Mouse (Mus musculus): ENCODE measurements around the gene Pkp1. TPM values are rescaled to one million over a fixed set of nuclear protein-coding genes. Genes with fewer than 3 reads are reported as not detected.

The Pkp1 gene
- polyA plus RNA-seq, 1 experiment from 2014 or later = 0.10 TPM

DNA sequence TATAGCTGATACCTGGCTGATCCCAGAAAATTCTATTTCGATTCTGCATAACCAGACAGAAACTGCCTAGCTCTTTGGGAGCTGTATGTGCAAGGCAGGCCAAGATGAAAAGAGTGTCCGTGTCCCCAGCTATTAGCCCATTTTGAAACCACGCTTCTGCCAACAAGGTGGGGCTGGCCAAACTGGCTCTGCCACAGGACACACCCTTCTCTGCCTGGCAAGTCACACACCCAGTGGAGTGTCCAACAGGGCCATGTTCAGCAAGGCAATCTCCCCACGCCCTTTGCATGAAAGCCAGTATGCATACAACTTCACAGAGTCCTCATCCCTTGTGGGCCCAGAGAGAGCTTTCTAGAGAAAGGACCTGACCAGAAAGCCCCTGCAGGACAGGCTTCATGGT lies 23.6 kb downstream of the Pkp1 start:
- no peaks in the 10 kb centered on the region for H3K36me3 ChIP-seq (ENCODE audit: control insufficient read depth, insufficient read depth, low read length)
- H3K9ac ChIP-seq (ENCODE audit: low read depth, low read length) = no peak overlapping the region
- H3K4me1 ChIP-seq (replicated peaks; ENCODE audit: control insufficient read depth, insufficient read depth, low read length) = no peaks in the 10 kb centered on the region
- H3K4me2 ChIP-seq = no peak overlapping the region
- H3K4me3 ChIP-seq (ENCODE audit: low read depth, low read length) = no peak overlapping the region
- WGBS = 77% methylated on average over 4 of the region's 4 CpGs
- no peak for ATAC-seq (replicated peaks; ENCODE audit: low FRiP score)
- no peak for DNase-seq (ENCODE audit: low spot score)
- H3K9me3 ChIP-seq (ENCODE audit: control insufficient read depth, low read length) = no peaks in the 10 kb centered on the region
- peaks cover 13% of the 10 kb centered on the region for H3K27me3 ChIP-seq (replicated peaks; ENCODE audit: control insufficient read depth, insufficient read depth, low read length)
- H3K27ac ChIP-seq (ENCODE audit: low read depth, low read length) = no peak overlapping the region

- no peak for DNase-seq (ENCODE audit: low spot score)
- Histone ChIP-seq H3K9ac (ENCODE audit: low read depth, low read length) (no peak overlapping the region), H3K9me3 (ENCODE audit: control insufficient read depth, low read length) (no peaks in the 10 kb centered on the region), H3K4me2 (no peak overlapping the region), H3K36me3 (ENCODE audit: control insufficient read depth, insufficient read depth, low read length) (no peaks in the 10 kb centered on the region), H3K27ac (ENCODE audit: low read depth, low read length) (no peak overlapping the region), H3K4me3 (ENCODE audit: low read depth, low read length) (no peak overlapping the region), H3K27me3 (replicated peaks; ENCODE audit: control insufficient read depth, insufficient read depth, low read length) (peaks cover 13% of the 10 kb centered on the region), H3K4me1 (replicated peaks; ENCODE audit: control insufficient read depth, insufficient read depth, low read length) (no peaks in the 10 kb centered on the region)
- WGBS = 78% methylated on average over 3 of the region's 3 CpGs
- no peak for ATAC-seq (replicated peaks; ENCODE audit: low FRiP score)
Measured at GRCm38 (mm10) chr1:135893377-135893776, 25.6 kb downstream of the Pkp1 start.

DNA sequence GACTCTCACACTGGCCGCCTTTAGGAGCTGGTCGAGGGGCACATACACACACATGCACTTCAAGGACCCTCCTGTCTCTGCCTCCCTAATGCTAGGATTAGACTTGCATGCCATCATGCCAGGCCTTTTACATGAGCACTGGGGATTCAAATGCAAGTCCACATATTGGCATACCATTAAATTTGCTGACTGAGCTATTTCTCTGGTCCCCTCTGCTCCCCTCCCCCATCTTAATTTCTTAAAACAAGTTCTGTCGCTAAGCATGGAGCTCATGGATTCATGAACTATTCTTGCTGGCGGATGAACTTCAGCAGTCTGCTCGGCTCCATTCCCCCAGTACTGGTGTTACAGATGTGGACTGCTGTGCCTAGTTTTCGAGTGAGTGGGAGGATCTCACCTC lies 26.2 kb downstream of the Pkp1 start:
- no peak for DNase-seq (ENCODE audit: low spot score)
- H3K9ac ChIP-seq (ENCODE audit: low read depth, low read length) = no peak overlapping the region
- no peak overlapping the region for H3K4me3 ChIP-seq (ENCODE audit: low read depth, low read length)
- H3K4me2 ChIP-seq = no peak overlapping the region
- H3K27ac ChIP-seq (ENCODE audit: low read depth, low read length) = no peak overlapping the region
- H3K36me3 ChIP-seq (ENCODE audit: control insufficient read depth, insufficient read depth, low read length) = no peaks in the 10 kb centered on the region
- no peaks in the 10 kb centered on the region for H3K9me3 ChIP-seq (ENCODE audit: control insufficient read depth, low read length)
- ATAC-seq (replicated peaks; ENCODE audit: low FRiP score) = no peak
- H3K4me1 ChIP-seq (replicated peaks; ENCODE audit: control insufficient read depth, insufficient read depth, low read length) = no peaks in the 10 kb centered on the region
- 73% methylated on average over 6 of the region's 6 CpGs for WGBS
- peaks cover 13% of the 10 kb centered on the region for H3K27me3 ChIP-seq (replicated peaks; ENCODE audit: control insufficient read depth, insufficient read depth, low read length)

DNA sequence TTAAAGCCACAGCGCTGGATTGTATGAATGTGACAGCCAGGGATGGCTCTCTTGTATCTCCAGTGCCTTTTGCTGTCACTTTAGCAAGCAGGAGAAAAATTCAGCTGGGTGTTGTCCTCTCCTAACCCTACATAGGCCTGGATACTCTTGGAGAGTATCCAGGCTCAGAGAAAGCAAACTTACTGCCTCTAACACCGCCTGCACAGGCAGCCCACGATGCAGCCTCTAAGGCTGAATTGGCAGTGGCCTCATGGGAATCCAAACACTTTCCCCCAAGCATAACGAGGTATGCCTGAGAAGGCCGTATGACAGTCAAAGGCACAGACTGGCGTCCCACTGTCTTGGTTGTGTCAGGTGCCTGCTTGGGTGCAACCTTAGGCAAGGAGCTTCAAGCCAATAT lies 26.8 kb downstream of the Pkp1 start:
- no peak overlapping the region for H3K27ac ChIP-seq (ENCODE audit: low read depth, low read length)

GRCm38 (mm10) chr1:135891424-135892216 lies 27.4 kb downstream of the Pkp1 start:
- H3K4me3 ChIP-seq (ENCODE audit: low read depth, low read length) = no peak overlapping the region
- no peaks in the 10 kb centered on the region for H3K36me3 ChIP-seq (ENCODE audit: control insufficient read depth, insufficient read depth, low read length)
- peaks cover 4% of the 10 kb centered on the region; the same call in 1 of the 2 replicates for H3K27me3 ChIP-seq (replicated peaks; ENCODE audit: control insufficient read depth, insufficient read depth, low read length)
- no peak overlapping the region for H3K4me2 ChIP-seq
- ATAC-seq (replicated peaks; ENCODE audit: low FRiP score) (no peak), DNase-seq (ENCODE audit: low spot score) (no peak)
- WGBS = 68% methylated on average over 11 of the region's 11 CpGs
- no peak overlapping the region for H3K27ac ChIP-seq (ENCODE audit: low read depth, low read length)
- H3K9ac ChIP-seq (ENCODE audit: low read depth, low read length) = no peak overlapping the region
- H3K9me3 ChIP-seq (ENCODE audit: control insufficient read depth, low read length) = no peaks in the 10 kb centered on the region
- no peaks in the 10 kb centered on the region for H3K4me1 ChIP-seq (replicated peaks; ENCODE audit: control insufficient read depth, insufficient read depth, low read length)

More for the DNA sequence above, 26.8 kb downstream of the Pkp1 start:
- H3K9me3 ChIP-seq (ENCODE audit: control insufficient read depth, low read length) = no peaks in the 10 kb centered on the region
- 73% methylated on average over 6 of the region's 6 CpGs for WGBS
- H3K4me3 ChIP-seq (ENCODE audit: low read depth, low read length) = no peak overlapping the region
- H3K4me1 ChIP-seq (replicated peaks; ENCODE audit: control insufficient read depth, insufficient read depth, low read length) = no peaks in the 10 kb centered on the region
- H3K4me2 ChIP-seq = no peak overlapping the region
- no peaks in the 10 kb centered on the region for H3K36me3 ChIP-seq (ENCODE audit: control insufficient read depth, insufficient read depth, low read length)
- no peak overlapping the region for H3K9ac ChIP-seq (ENCODE audit: low read depth, low read length)
- H3K27me3 ChIP-seq (replicated peaks; ENCODE audit: control insufficient read depth, insufficient read depth, low read length) = peaks cover 10% of the 10 kb centered on the region
- ATAC-seq (replicated peaks; ENCODE audit: low FRiP score) = no peak
- no peak for DNase-seq (ENCODE audit: low spot score)

DNA sequence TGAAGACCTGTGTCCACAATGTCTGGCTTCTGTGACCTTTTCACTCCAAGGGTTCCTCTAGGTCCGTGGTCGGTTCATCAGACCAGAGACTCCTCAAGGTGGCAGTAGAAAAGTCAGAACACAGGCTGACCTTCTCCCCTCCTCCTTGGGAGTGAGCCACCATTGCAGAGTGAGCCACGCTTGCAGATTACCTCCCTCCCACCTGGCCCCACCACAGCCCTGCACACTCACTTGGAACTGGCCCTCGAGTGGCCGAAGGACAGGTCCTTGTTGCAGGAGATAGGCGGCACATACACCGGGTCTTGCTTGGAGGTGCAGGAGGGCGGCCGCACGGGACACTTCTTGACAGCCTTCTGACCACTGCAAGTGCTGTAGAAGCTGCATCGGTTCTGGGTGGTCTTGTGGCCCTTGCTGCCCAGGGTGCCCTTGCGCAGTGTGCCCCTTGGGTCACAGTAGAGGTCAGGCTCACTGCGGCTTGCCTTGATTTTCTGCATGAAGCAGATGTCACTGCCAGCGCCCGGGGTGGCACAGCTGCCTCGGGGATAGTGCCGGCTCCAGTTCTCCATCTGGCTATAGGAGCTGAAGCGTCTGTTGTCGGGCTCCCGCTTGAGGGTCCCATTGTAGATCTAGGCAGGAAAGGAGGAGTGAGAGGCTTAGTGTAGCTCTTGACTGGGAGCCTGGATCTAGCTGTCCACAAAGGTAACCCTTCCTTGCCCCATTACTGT lies 29.4 kb downstream of the Pkp1 start:
- Histone ChIP-seq H3K27me3 (replicated peaks; ENCODE audit: control insufficient read depth, insufficient read depth, low read length) (peaks cover 4% of the 10 kb centered on the region; the same call in 1 of the 2 replicates), H3K27ac (ENCODE audit: low read depth, low read length) (no peak overlapping the region), H3K9ac (ENCODE audit: low read depth, low read length) (no peak overlapping the region), H3K9me3 (ENCODE audit: control insufficient read depth, low read length) (no peaks in the 10 kb centered on the region), H3K36me3 (ENCODE audit: control insufficient read depth, insufficient read depth, low read length) (no peaks in the 10 kb centered on the region), H3K4me2 (no peak overlapping the region), H3K4me1 (replicated peaks; ENCODE audit: control insufficient read depth, insufficient read depth, low read length) (no peaks in the 10 kb centered on the region), H3K4me3 (ENCODE audit: low read depth, low read length) (no peak overlapping the region)
- no peak for ATAC-seq (replicated peaks; ENCODE audit: low FRiP score)
- no peak for DNase-seq (ENCODE audit: low spot score)
- 73% methylated on average over 20 of the region's 20 CpGs for WGBS

- H3K27me3 ChIP-seq (replicated peaks; ENCODE audit: control insufficient read depth, insufficient read depth, low read length) = peaks cover 3% of the 10 kb centered on the region
- ATAC-seq (replicated peaks; ENCODE audit: low FRiP score) (peak; percentile 39; the same call in 1 of the 2 replicates), DNase-seq (ENCODE audit: low spot score) (no peak)
- H3K9ac ChIP-seq (ENCODE audit: low read depth, low read length) = no peak overlapping the region
- H3K4me1 ChIP-seq (replicated peaks; ENCODE audit: control insufficient read depth, insufficient read depth, low read length) = no peaks in the 10 kb centered on the region
- H3K9me3 ChIP-seq (ENCODE audit: control insufficient read depth, low read length) = no peaks in the 10 kb centered on the region
- no peak overlapping the region for H3K27ac ChIP-seq (ENCODE audit: low read depth, low read length)
- H3K36me3 ChIP-seq (ENCODE audit: control insufficient read depth, insufficient read depth, low read length) = no peaks in the 10 kb centered on the region
- no peak overlapping the region for H3K4me2 ChIP-seq
- H3K4me3 ChIP-seq (ENCODE audit: low read depth, low read length) = no peak overlapping the region
- 67% methylated on average over 10 of the region's 10 CpGs for WGBS
Measured at GRCm38 (mm10) chr1:135882385-135883109, 36.5 kb downstream of the Pkp1 start.

- Histone ChIP-seq H3K27me3 (replicated peaks; ENCODE audit: control insufficient read depth, insufficient read depth, low read length) (peaks cover 7% of the 10 kb centered on the region; the same call in 1 of the 2 replicates), H3K4me3 (ENCODE audit: low read depth, low read length) (no peak overlapping the region), H3K9me3 (ENCODE audit: control insufficient read depth, low read length) (no peaks in the 10 kb centered on the region), H3K9ac (ENCODE audit: low read depth, low read length) (no peak overlapping the region), H3K4me2 (no peak overlapping the region), H3K27ac (ENCODE audit: low read depth, low read length) (no peak overlapping the region), H3K4me1 (replicated peaks; ENCODE audit: control insufficient read depth, insufficient read depth, low read length) (no peaks in the 10 kb centered on the region), H3K36me3 (ENCODE audit: control insufficient read depth, insufficient read depth, low read length) (no peaks in the 10 kb centered on the region)
- DNase-seq (ENCODE audit: low spot score) (no peak), ATAC-seq (replicated peaks; ENCODE audit: low FRiP score) (no peak)
- 56% methylated on average over 2 of the region's 2 CpGs for WGBS
Measured at GRCm38 (mm10) chr1:135877248-135877647, 41.8 kb downstream of the Pkp1 start.

Measured in liver, embryonic 11.5 days (tissue).